ENCODE assay signal across 8 mouse cellular contexts in genomic region chr7:29783871-29784551, GRCm38 (mm10). TPM values are rescaled to one million over a fixed set of nuclear protein-coding genes. Genes with fewer than 3 reads are reported as not detected.
A peak's percentile ranks its signal among the peaks of the same experiment; 100 is the strongest.
DNase-seq lines count a peak whose midpoint lies in the region; ATAC-seq and TF ChIP-seq lines count a peak whose summit lies in the region.

Gene Zfp30 (plus strand): TSS chr7:29783998.

- H3K27me3 ChIP-seq in intestine, postnatal 0 days (replicated peaks; ENCODE audit: control insufficient read depth, insufficient read depth, low read length), result no peaks in the 10 kb centered on the region
- no peaks in the 10 kb centered on the region for H3K27me3 ChIP-seq in midbrain, embryonic 10.5 days (ENCODE audit: low read depth, poor library complexity, severe bottlenecking)

- H3K27ac ChIP-seq in intestine, postnatal 0 days (ENCODE audit: low read depth, low read length), result peak within 1 kb of the TSS; percentile 41
- H3K27ac ChIP-seq in midbrain, embryonic 10.5 days (replicated peaks), result peak within 1 kb of the TSS; percentile 84

- peak within 1 kb of the TSS; percentile 67 for H3K9ac ChIP-seq in intestine, postnatal 0 days (ENCODE audit: low read depth, low read length)

- no peaks in the 10 kb centered on the region for H3K9me3 ChIP-seq in intestine, postnatal 0 days (ENCODE audit: control insufficient read depth)
- no peaks in the 10 kb centered on the region; the same call in 1 of the 2 replicates for H3K9me3 ChIP-seq in midbrain, embryonic 10.5 days (replicated peaks)

- WGBS in intestine, postnatal 0 days, result under 1% methylated on average over 45 of the region's 45 CpGs
- WGBS in midbrain, embryonic 10.5 days, result under 1% methylated on average over 45 of the region's 45 CpGs

- ATAC-seq in granulocyte monocyte progenitor cell, adult 5-6 weeks (replicated peaks; ENCODE audit: poor library complexity, severe bottlenecking), result peak; percentile 90
- ATAC-seq in intestine, postnatal 0 days, result peak; percentile 78
- ATAC-seq in erythroid progenitor cell, adult 5-6 weeks (replicated peaks; ENCODE audit: low FRiP score, poor library complexity, severe bottlenecking), result no peak

- no peak for TF ChIP-seq CTCF in intestine, postnatal 0 days (IDR thresholded peaks at IDR 0.05; ENCODE audit: low read depth)

- H3K36me3 ChIP-seq in intestine, postnatal 0 days (ENCODE audit: control insufficient read depth, insufficient read depth), result peaks cover under 1% of the 10 kb centered on the region; the same call in 1 of the 2 replicates
- H3K36me3 ChIP-seq in midbrain, embryonic 10.5 days, result peaks cover 32% of the 10 kb centered on the region

- H3K4me2 ChIP-seq in intestine, postnatal 0 days (replicated peaks; ENCODE audit: low read depth), result peak within 1 kb of the TSS; percentile 98

- peak; percentile 78 for DNase-seq in adrenal gland, adult 8-10 months
- peak; percentile 94 for DNase-seq in embryo, embryonic 11 days
- DNase-seq in left cerebral cortex, postnatal 36 days (ENCODE audit: low spot score in 2 of 2), result peak; percentile 83 to 86
- peak; percentile 95 for DNase-seq in midbrain, embryonic 10.5 days (ENCODE audit: low spot score)
- peak; percentile 90 for DNase-seq in skeletal muscle tissue, adult 2 months (ENCODE audit: low read depth, low spot score)

- H3K4me3 ChIP-seq in intestine, postnatal 0 days (ENCODE audit: low read depth, low read length), result peak within 1 kb of the TSS; percentile 85
- H3K4me3 ChIP-seq in midbrain, embryonic 10.5 days, result peak within 1 kb of the TSS; percentile 68

- H3K4me1 ChIP-seq in intestine, postnatal 0 days (replicated peaks; ENCODE audit: control insufficient read depth, insufficient read depth, low read length), result no peaks in the 10 kb centered on the region
- H3K4me1 ChIP-seq in midbrain, embryonic 10.5 days, result peaks cover 25% of the 10 kb centered on the region

- intact Hi-C loops in left cerebral cortex, postnatal 36 days (cut with DNase I), result no loop called here

RNA-seq across cellular contexts. Expression of gene Zfp30, which starts in this region (rescaled TPM):
- 1 to 10 TPM; 3.5 to 5.2 (median 4.2) TPM for total RNA-seq in adrenal gland, adult 8-10 months (2022)
- total RNA-seq in granulocyte monocyte progenitor cell, adult 5-6 weeks (2014; fragmentation: Nextera tagmentation), result 0.36 TPM in 1 of 2 replicates, not detected in the other
- 0.69 and 0.93 TPM in 2 replicates for total RNA-seq in granulocyte monocyte progenitor cell, adult 5-6 weeks (2017)
- 1.7 and 1.9 TPM in 2 replicates for polyA plus RNA-seq in intestine, postnatal 0 days (2015; fragmentation: Nextera tagmentation; extraction: Ambion mirVana)
- 10 to 100 TPM; 12.8 to 12.9 TPM for total RNA-seq in left cerebral cortex, postnatal 36 days (2021)
- polyA plus RNA-seq in midbrain, embryonic 10.5 days (2016; fragmentation: Nextera tagmentation; extraction: Ambion mirVana), result 6.8 and 8.3 TPM in 2 replicates
- total RNA-seq in erythroid progenitor cell, adult 5-6 weeks (2015; ENCODE audit: low replicate concordance), result not detected in 2 replicates
- not detected in 2 replicates for total RNA-seq in erythroid progenitor cell, adult 5-6 weeks (2017; ENCODE audit: low replicate concordance)

Comparison
In these comparisons a context has a peak if more than half of its experiments do, and no peak if none do; other contexts are left out.
1. Peak in ATAC-seq in granulocyte monocyte progenitor cell, adult 5-6 weeks; RNA of the gene not detected or under 1 TPM.